Mouse (Mus musculus) thymus, postnatal 0 days (tissue): ENCODE measurements at regions not wholly inside any gene's neighbourhood (a gene's known extent, or its start where the extent isn't known, plus 50 kb on each side); places are given as distances from the start of the nearest gene placed in this dataset.

Experiments used
- DNase-seq: peaks from one replicate; pipeline ENCODE4 v3.0.0-alpha.2; 2015; ENCODE audit warnings: low spot score

- no peak for DNase-seq
Measured at GRCm38 (mm10) chr8:90762390-90762789, 54.8 kb downstream of the Gm19935 start.

GRCm38 (mm10) chr8:90761947-90762346, 55.2 kb downstream of the Gm19935 start:
- no peak for DNase-seq

- no peak for DNase-seq
Measured at GRCm38 (mm10) chr8:90761446-90761845, 55.7 kb downstream of the Gm19935 start.

- DNase-seq: no peak
Measured at GRCm38 (mm10) chr8:90759531-90759930, 57.7 kb downstream of the Gm19935 start.

- no peak for DNase-seq
Measured at GRCm38 (mm10) chr8:90755020-90755419, 62.2 kb downstream of the Gm19935 start.

GRCm38 (mm10) chr8:90743546-90743945, 73.6 kb downstream of the Gm19935 start:
- DNase-seq: no peak

- no peak for DNase-seq
Measured at GRCm38 (mm10) chr8:90740963-90741733, 76.0 kb downstream of the Gm19935 start.

- DNase-seq: no peak
Measured at GRCm38 (mm10) chr8:90740302-90740962, 76.8 kb downstream of the Gm19935 start.

- DNase-seq: no peak
Measured at GRCm38 (mm10) chr8:90728011-90728410, 89.2 kb downstream of the Gm19935 start.

GRCm38 (mm10) chr8:90725188-90725587, 92.0 kb downstream of the Gm19935 start:
- no peak for DNase-seq

GRCm38 (mm10) chr8:90716436-90716835, 100.8 kb downstream of the Gm19935 start:
- DNase-seq: no peak

- peak; percentile 40 for DNase-seq
Measured at GRCm38 (mm10) chr8:90708524-90708923, 108.7 kb downstream of the Gm19935 start.

- DNase-seq: no peak
Measured at GRCm38 (mm10) chr8:90692516-90692915, 124.7 kb downstream of the Gm19935 start.

- DNase-seq: no peak
Measured at GRCm38 (mm10) chr8:90685076-90685475, 132.1 kb downstream of the Gm19935 start.

GRCm38 (mm10) chr8:90670471-90671057, 146.6 kb downstream of the Gm19935 start:
- no peak for DNase-seq

GRCm38 (mm10) chr8:90669396-90669795, 147.8 kb downstream of the Gm19935 start:
- no peak for DNase-seq

- no peak for DNase-seq
Measured at GRCm38 (mm10) chr8:90659066-90659465, 158.1 kb downstream of the Gm19935 start.

GRCm38 (mm10) chr8:90657641-90658051, 159.5 kb downstream of the Gm19935 start:
- no peak for DNase-seq

- DNase-seq: no peak
Measured at GRCm38 (mm10) chr8:90657116-90657515, 160.1 kb downstream of the Gm19935 start.

- no peak for DNase-seq
Measured at GRCm38 (mm10) chr8:90656436-90657090, 160.6 kb downstream of the Gm19935 start.

GRCm38 (mm10) chr8:90654786-90655185, 162.4 kb downstream of the Gm19935 start:
- DNase-seq: no peak

GRCm38 (mm10) chr8:90642392-90642791, 174.8 kb downstream of the Gm19935 start:
- no peak for DNase-seq
